Mouse (Mus musculus) hematopoietic multipotent progenitor cell, adult 10-12 weeks (in vitro differentiated cells): ENCODE data around the gene Atp13a5. TPM values are rescaled to one million over a fixed set of nuclear protein-coding genes. Genes with fewer than 3 reads are reported as not detected.

Source experiments
- polyA plus RNA-seq: library from polyadenylated mRNA; stranded (reverse); fragments of >175 nt; gene quantifications from 2 replicates; pipeline ENCODE4 v1.2.3, GENCODE M21; 2012; ENCODE audit warnings: low replicate concordance

Atp13a5 gene
- not detected in 2 replicates for polyA plus RNA-seq

GRCm38 (mm10) chr16:29378458-29378857 is at the start of gene Atp13a5:
Gene Atp13a5 (minus strand): TSS chr16:29378732.

GRCm38 (mm10) chr16:29209605-29210411 is 168.7 kb downstream of the Atp13a5 start, which contains the start of gene Hrasls:
Gene Hrasls (plus strand): TSS chr16:29209695.

Other genes starting within 250 kb of the Atp13a5 start
- gene Hrasls, start 169.0 kb downstream of the Atp13a5 start, polyA plus RNA-seq = not detected in 2 replicates
- 0.09 TPM in 1 of 2 replicates, not detected in the other for gene Atp13a4, start 166.1 kb upstream of the Atp13a5 start, polyA plus RNA-seq
- 14.1 and 20.6 TPM in 2 replicates for gene Opa1, start 200.6 kb upstream of the Atp13a5 start, polyA plus RNA-seq